Mouse (Mus musculus): ENCODE data around the gene Ugcg. TPM values are rescaled to one million over a fixed set of nuclear protein-coding genes. Genes with fewer than 3 reads are reported as not detected.

Ugcg gene
- polyA plus RNA-seq, 1 experiment = 47.0 TPM

DNA sequence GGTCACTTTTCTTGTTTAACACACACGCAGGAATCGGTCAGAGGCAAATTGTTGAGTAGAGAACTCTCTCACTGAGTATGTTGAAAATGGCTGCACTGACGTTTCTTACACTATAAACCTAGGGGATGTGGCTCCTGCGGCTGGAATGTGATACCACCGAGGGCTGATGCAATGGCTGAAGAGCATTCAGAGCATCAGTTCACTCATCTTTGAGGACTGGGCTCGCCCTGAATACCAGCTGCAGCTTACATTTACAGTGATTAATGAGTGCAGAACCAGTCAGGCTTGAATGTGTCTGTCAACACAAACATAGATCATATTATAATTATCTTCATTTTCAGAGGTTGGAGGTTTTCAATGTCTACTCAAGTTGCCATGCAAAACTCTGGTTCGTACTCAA, 29.1 kb downstream of the Ugcg start:
- H3K27me3 ChIP-seq (ENCODE audit: control insufficient read depth, insufficient read depth, low read length) = no peaks in the 10 kb centered on the region
- H3K27ac ChIP-seq (ENCODE audit: control insufficient read depth, insufficient read depth, low read length) = no peak overlapping the region
- TF ChIP-seq POLR2A (IDR thresholded peaks at IDR 0.05; ENCODE audit: control insufficient read depth, extremely low read depth, insufficient read depth, low read length, poor library complexity) (no peak), CTCF (IDR thresholded peaks at IDR 0.05; ENCODE audit: borderline replicate concordance, control insufficient read depth, extremely low read depth, insufficient read depth, low read length, poor library complexity) (no peak)
- 97% methylated on average over 7 of the region's 7 CpGs for WGBS
- no peaks in the 10 kb centered on the region for H3K4me1 ChIP-seq (replicated peaks; ENCODE audit: control insufficient read depth, insufficient read depth, low read length)
- peaks cover 57% of the 10 kb centered on the region for H3K36me3 ChIP-seq (ENCODE audit: control insufficient read depth, insufficient read depth, low read length)
- H3K4me3 ChIP-seq (ENCODE audit: control insufficient read depth, insufficient read depth, low read length) = no peak overlapping the region
- DNase-seq = no peak

- H3K27ac ChIP-seq (ENCODE audit: control insufficient read depth, insufficient read depth, low read length) = no peak overlapping the region
- no peaks in the 10 kb centered on the region for H3K27me3 ChIP-seq (ENCODE audit: control insufficient read depth, insufficient read depth, low read length)
- peaks cover 35% of the 10 kb centered on the region for H3K36me3 ChIP-seq (ENCODE audit: control insufficient read depth, insufficient read depth, low read length)
- no peak for DNase-seq
- WGBS = 94% methylated on average over 9 of the region's 9 CpGs
- no peak for TF ChIP-seq CTCF (IDR thresholded peaks at IDR 0.05; ENCODE audit: borderline replicate concordance, control insufficient read depth, extremely low read depth, insufficient read depth, low read length, poor library complexity)
- TF ChIP-seq POLR2A (IDR thresholded peaks at IDR 0.05; ENCODE audit: control insufficient read depth, extremely low read depth, insufficient read depth, low read length, poor library complexity) = no peak
- H3K4me3 ChIP-seq (ENCODE audit: control insufficient read depth, insufficient read depth, low read length) = no peak overlapping the region
- H3K4me1 ChIP-seq (replicated peaks; ENCODE audit: control insufficient read depth, insufficient read depth, low read length) = 0 out of 2 replicates have a peak, but pooled peaks cover 3% of the 10 kb centered on the region
Observed at GRCm38 (mm10) chr4:59222226-59222625, 33.2 kb downstream of the Ugcg start.

DNA sequence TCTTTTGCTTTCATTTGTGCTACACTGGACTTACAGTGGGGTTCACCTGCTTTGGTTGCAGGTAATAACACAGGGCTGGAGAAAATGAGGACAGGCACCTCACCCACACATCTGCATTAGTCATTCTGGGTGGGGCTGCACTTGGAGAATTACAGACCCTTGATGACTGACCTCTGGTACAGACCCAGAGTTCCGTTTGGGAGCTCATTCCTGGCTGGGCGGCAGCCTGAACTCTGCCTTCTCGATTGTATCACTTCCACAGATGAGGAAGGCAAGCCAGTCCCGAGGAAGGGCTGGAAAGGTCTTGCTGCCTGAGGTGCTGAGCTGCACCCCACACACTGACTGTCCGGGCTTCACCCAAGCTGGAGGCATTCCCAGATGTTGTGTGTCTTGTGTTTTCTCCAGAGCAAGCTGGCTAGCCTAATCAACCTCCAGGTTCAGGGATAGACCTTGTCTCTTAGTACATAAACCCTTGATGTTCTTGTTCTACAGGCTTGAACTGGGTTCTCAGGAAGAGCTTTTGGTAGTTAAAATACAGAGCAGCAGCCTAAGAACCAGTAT, 34.1 kb downstream of the Ugcg start:
- Histone ChIP-seq H3K27ac (ENCODE audit: control insufficient read depth, insufficient read depth, low read length) (no peak overlapping the region), H3K4me3 (ENCODE audit: control insufficient read depth, insufficient read depth, low read length) (no peak overlapping the region), H3K27me3 (ENCODE audit: control insufficient read depth, insufficient read depth, low read length) (no peaks in the 10 kb centered on the region), H3K36me3 (ENCODE audit: control insufficient read depth, insufficient read depth, low read length) (peaks cover 32% of the 10 kb centered on the region), H3K4me1 (replicated peaks; ENCODE audit: control insufficient read depth, insufficient read depth, low read length) (0 out of 2 replicates have a peak, but pooled peaks cover 3% of the 10 kb centered on the region)
- TF ChIP-seq CTCF (IDR thresholded peaks at IDR 0.05; ENCODE audit: borderline replicate concordance, control insufficient read depth, extremely low read depth, insufficient read depth, low read length, poor library complexity) (no peak), POLR2A (IDR thresholded peaks at IDR 0.05; ENCODE audit: control insufficient read depth, extremely low read depth, insufficient read depth, low read length, poor library complexity) (no peak)
- DNase-seq = no peak
- WGBS = 96% methylated on average over 5 of the region's 5 CpGs

DNA sequence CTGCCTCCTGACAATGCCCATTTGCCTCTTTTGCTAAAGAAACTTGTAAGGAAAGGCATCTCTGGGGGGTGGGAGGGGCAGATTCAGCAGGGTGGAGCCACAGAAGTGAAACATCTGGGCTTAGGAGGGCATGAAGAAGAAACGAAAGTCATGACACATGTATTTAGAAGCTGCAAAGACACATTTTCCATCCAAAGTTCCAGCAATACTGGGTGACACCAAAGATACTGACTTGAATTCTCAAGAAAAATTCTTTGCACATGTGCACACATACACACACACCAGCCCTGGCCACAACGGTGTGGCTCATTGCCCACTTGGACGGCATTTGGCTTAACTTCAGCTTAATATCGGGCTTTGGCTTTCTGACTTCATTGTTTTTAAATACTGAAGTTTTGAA, 35.8 kb downstream of the Ugcg start:
- Histone ChIP-seq H3K27ac (ENCODE audit: control insufficient read depth, insufficient read depth, low read length) (peak overlapping the region; percentile 11; the same call in 1 of the 2 replicates), H3K27me3 (ENCODE audit: control insufficient read depth, insufficient read depth, low read length) (no peaks in the 10 kb centered on the region), H3K4me1 (replicated peaks; ENCODE audit: control insufficient read depth, insufficient read depth, low read length) (0 out of 2 replicates have a peak, but pooled peaks cover 3% of the 10 kb centered on the region), H3K4me3 (ENCODE audit: control insufficient read depth, insufficient read depth, low read length) (no peak overlapping the region), H3K36me3 (ENCODE audit: control insufficient read depth, insufficient read depth, low read length) (peaks cover 18% of the 10 kb centered on the region)
- 79% methylated on average over 4 of the region's 4 CpGs for WGBS
- DNase-seq = no peak
- TF ChIP-seq POLR2A (IDR thresholded peaks at IDR 0.05; ENCODE audit: control insufficient read depth, extremely low read depth, insufficient read depth, low read length, poor library complexity) = no peak
- no peak for TF ChIP-seq CTCF (IDR thresholded peaks at IDR 0.05; ENCODE audit: borderline replicate concordance, control insufficient read depth, extremely low read depth, insufficient read depth, low read length, poor library complexity)

DNA sequence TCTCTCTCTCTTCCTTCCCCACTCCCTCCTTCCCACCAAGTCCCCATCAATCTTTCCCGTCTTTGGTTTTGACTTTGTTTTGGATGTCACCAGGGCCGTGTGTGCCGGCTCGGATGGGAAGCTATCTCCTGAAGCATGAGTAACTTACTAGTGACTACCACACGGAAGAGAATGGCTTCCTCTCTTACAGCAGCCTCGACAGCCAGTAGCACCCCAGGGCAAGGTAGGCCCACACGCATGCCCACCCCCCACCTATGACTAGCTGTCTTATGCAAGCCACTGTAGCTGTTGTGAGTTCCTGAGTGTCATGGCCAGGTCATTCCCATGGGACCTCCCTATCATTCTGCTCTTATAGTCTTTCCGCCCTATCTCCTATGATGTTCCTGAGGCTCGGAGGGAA, 38.0 kb downstream of the Ugcg start:
- no peak for TF ChIP-seq POLR2A (IDR thresholded peaks at IDR 0.05; ENCODE audit: control insufficient read depth, extremely low read depth, insufficient read depth, low read length, poor library complexity)
- no peak for TF ChIP-seq CTCF (IDR thresholded peaks at IDR 0.05; ENCODE audit: borderline replicate concordance, control insufficient read depth, extremely low read depth, insufficient read depth, low read length, poor library complexity)
- WGBS = 97% methylated on average over 9 of the region's 9 CpGs
- Histone ChIP-seq H3K36me3 (ENCODE audit: control insufficient read depth, insufficient read depth, low read length) (peaks cover 10% of the 10 kb centered on the region; the same call in 1 of the 2 replicates), H3K4me3 (ENCODE audit: control insufficient read depth, insufficient read depth, low read length) (no peak overlapping the region), H3K4me1 (replicated peaks; ENCODE audit: control insufficient read depth, insufficient read depth, low read length) (0 out of 2 replicates have a peak, but pooled peaks cover 3% of the 10 kb centered on the region), H3K27ac (ENCODE audit: control insufficient read depth, insufficient read depth, low read length) (no peak overlapping the region), H3K27me3 (ENCODE audit: control insufficient read depth, insufficient read depth, low read length) (no peaks in the 10 kb centered on the region)
- DNase-seq = no peak

DNA sequence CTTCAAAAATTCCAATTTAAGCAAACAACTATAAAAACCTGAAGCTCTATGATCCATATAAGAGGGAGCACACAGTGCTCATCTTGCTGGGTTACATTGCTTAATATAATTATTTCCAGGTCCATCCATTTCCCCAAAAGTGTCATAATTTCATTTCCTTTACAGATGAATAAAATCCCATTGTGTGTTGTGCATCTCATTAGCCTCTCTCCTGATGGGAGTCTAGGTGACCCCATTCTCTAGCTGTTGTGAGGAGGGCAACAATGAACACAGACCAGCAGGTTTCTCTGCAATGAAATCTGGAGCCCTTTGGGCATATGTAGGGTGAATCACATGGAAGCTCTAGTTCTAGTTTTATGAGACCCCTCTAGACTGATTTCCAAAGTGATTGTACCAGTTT, 39.9 kb downstream of the Ugcg start:
- Histone ChIP-seq H3K27me3 (ENCODE audit: control insufficient read depth, insufficient read depth, low read length) (no peaks in the 10 kb centered on the region), H3K4me3 (ENCODE audit: control insufficient read depth, insufficient read depth, low read length) (no peak overlapping the region), H3K4me1 (replicated peaks; ENCODE audit: control insufficient read depth, insufficient read depth, low read length) (0 out of 2 replicates have a peak, but pooled peaks cover 3% of the 10 kb centered on the region), H3K27ac (ENCODE audit: control insufficient read depth, insufficient read depth, low read length) (no peak overlapping the region), H3K36me3 (ENCODE audit: control insufficient read depth, insufficient read depth, low read length) (no peaks in the 10 kb centered on the region; the same call in 1 of the 2 replicates)
- no peak for TF ChIP-seq CTCF (IDR thresholded peaks at IDR 0.05; ENCODE audit: borderline replicate concordance, control insufficient read depth, extremely low read depth, insufficient read depth, low read length, poor library complexity)
- TF ChIP-seq POLR2A (IDR thresholded peaks at IDR 0.05; ENCODE audit: control insufficient read depth, extremely low read depth, insufficient read depth, low read length, poor library complexity) = no peak
- DNase-seq = no peak

Measured in thymus, adult 2 months (tissue).